Mouse (Mus musculus) CH12.LX (cell line): ENCODE results near the gene Iqch. TPM values are rescaled to one million over a fixed set of nuclear protein-coding genes. Genes with fewer than 3 reads are reported as not detected.

ENCODE experiments used
- DNase-seq: peaks from one replicate; pipeline ENCODE4 v3.0.0-alpha.2; 2013; ENCODE audit errors: extremely low read depth
- H3K27ac ChIP-seq: 2 replicates; pipeline ENCODE4 v1.5.1; 2012; ENCODE audit warnings: low read depth, mild to moderate bottlenecking, control low read depth, moderate library complexity; ENCODE audit not compliant: insufficient read depth
- H3K27me3 ChIP-seq: replicated peaks from 2 replicates; pipeline ENCODE3; 2012; ENCODE audit warnings: inconsistent platforms
- H3K36me3 ChIP-seq, 2 experiments: replicated peaks in 1 of 2; 2 replicates each; pipeline versions ENCODE3 to v1.6.1; 2012; ENCODE audit warnings: inconsistent platforms in 1 of 2, low read length in 1 of 2, mild to moderate bottlenecking in 1 of 2, mixed read lengths in 1 of 2, moderate library complexity in 1 of 2; ENCODE audit not compliant: control insufficient read depth in 1 of 2, insufficient read depth in 1 of 2
- H3K4me1 ChIP-seq, 2 experiments: 2 replicates each; pipeline ENCODE4 v1.6.1; 2012; ENCODE audit warnings: inconsistent platforms in 1 of 2, moderate library complexity in 1 of 2; ENCODE audit not compliant: insufficient read depth in 2 of 2, control insufficient read depth in 1 of 2
- H3K4me2 ChIP-seq: 2 replicates; pipeline ENCODE4 v1.6.1; 2012; ENCODE audit warnings: low read depth, mild to moderate bottlenecking, control low read depth; ENCODE audit not compliant: poor library complexity, insufficient read depth, severe bottlenecking
- H3K4me3 ChIP-seq, 3 experiments: fragments of 150-350 bp in 1 of 3; sonication (generic) in 1 of 3; replicated peaks in 1 of 3; 2 replicates each; pipeline versions ENCODE3 to v1.5.1; 2011 to 2012; ENCODE audit warnings: low read depth in 2 of 3, low read length in 2 of 3, mild to moderate bottlenecking in 2 of 3, moderate library complexity in 2 of 3, control low read depth in 1 of 3, improper control_type of control experiment in 1 of 3, inconsistent platforms in 1 of 3, mixed read lengths in 1 of 3; ENCODE audit not compliant: poor library complexity in 1 of 3
- H3K79me2 ChIP-seq: replicated peaks from 2 replicates; pipeline ENCODE4 v1.6.1; 2012; ENCODE audit warnings: mild to moderate bottlenecking, moderate library complexity; ENCODE audit not compliant: control insufficient read depth, poor library complexity, insufficient read depth, severe bottlenecking; ENCODE audit errors: extremely low read depth
- H3K9ac ChIP-seq: 2 replicates; pipeline ENCODE4 v1.6.1; 2012; ENCODE audit warnings: low read depth, mild to moderate bottlenecking, control low read depth, moderate library complexity; ENCODE audit not compliant: insufficient read depth
- H3K9me3 ChIP-seq: replicated peaks from 2 replicates; pipeline ENCODE3; 2012; ENCODE audit warnings: low read length, inconsistent platforms, mixed read lengths
- BHLHE40 ChIP-seq: IDR thresholded peaks from 2 replicates; pipeline ENCODE4 v1.6.1; 2011; ENCODE audit warnings: mild to moderate bottlenecking, low read depth, low read length, improper control_type of control experiment
- ELF1 ChIP-seq: IDR thresholded peaks from 2 replicates; pipeline ENCODE4 v1.6.1; 2014; ENCODE audit warnings: low read depth, mild to moderate bottlenecking, inconsistent platforms, low read length, improper control_type of control experiment
- ETS1 ChIP-seq: conservative IDR thresholded peaks from 2 replicates; pipeline ENCODE4 v1.6.1; 2012; ENCODE audit warnings: low read depth, mild to moderate bottlenecking, inconsistent platforms, low read length, improper control_type of control experiment, moderate library complexity
- GABPA ChIP-seq: IDR thresholded peaks from 2 replicates; pipeline ENCODE4 v1.6.1; 2012; ENCODE audit warnings: low read depth, low read length, improper control_type of control experiment, inconsistent platforms; ENCODE audit not compliant: insufficient replicate concordance
- HCFC1 ChIP-seq: IDR thresholded peaks from 2 replicates; pipeline ENCODE4 v1.6.1; 2012; ENCODE audit warnings: low read depth, mild to moderate bottlenecking, inconsistent platforms, low read length, improper control_type of control experiment
- JUN ChIP-seq: IDR thresholded peaks from 2 replicates; pipeline ENCODE4 v1.6.1; 2011; ENCODE audit warnings: low read depth, mild to moderate bottlenecking, low read length, improper control_type of control experiment, moderate library complexity; ENCODE audit not compliant: insufficient read depth
- MAFK ChIP-seq: IDR thresholded peaks from 2 replicates; pipeline ENCODE4 v1.6.1; 2011; ENCODE audit warnings: low read length, improper control_type of control experiment; ENCODE audit not compliant: insufficient replicate concordance
- MAX ChIP-seq: IDR thresholded peaks from 2 replicates; pipeline ENCODE4 v1.6.1; 2011; ENCODE audit warnings: low read length, improper control_type of control experiment
- MAZ ChIP-seq: IDR thresholded peaks from 2 replicates; pipeline ENCODE4 v1.6.1; 2012; ENCODE audit warnings: low read depth, mild to moderate bottlenecking, inconsistent platforms, low read length, improper control_type of control experiment, moderate library complexity
- MEF2A ChIP-seq: IDR thresholded peaks from 2 replicates; pipeline ENCODE4 v1.6.1; 2014; ENCODE audit warnings: low read depth, mild to moderate bottlenecking, inconsistent platforms, low read length, improper control_type of control experiment, borderline replicate concordance
- MXI1 ChIP-seq: IDR thresholded peaks from 2 replicates; pipeline ENCODE4 v1.6.1; 2011; ENCODE audit warnings: mild to moderate bottlenecking, low read depth, low read length, improper control_type of control experiment
- MYC ChIP-seq: IDR thresholded peaks from 2 replicates; pipeline ENCODE4 v1.6.1; 2011; ENCODE audit warnings: low read depth, mild to moderate bottlenecking, improper control_type of control experiment, low read length
- NELFE ChIP-seq: IDR thresholded peaks from 2 replicates; pipeline ENCODE4 v1.6.1; 2011; ENCODE audit warnings: low read depth, low read length, improper control_type of control experiment
- PAX5 ChIP-seq: IDR thresholded peaks from 2 replicates; pipeline ENCODE4 v1.6.1; 2012; ENCODE audit warnings: low read length, inconsistent platforms, mixed read lengths
- POLR2AphosphoS2 ChIP-seq: IDR thresholded peaks from 2 replicates; pipeline ENCODE4 v1.6.1; 2011; ENCODE audit warnings: low read depth, low read length, improper control_type of control experiment
- RAD21 ChIP-seq: IDR thresholded peaks from 2 replicates; pipeline ENCODE4 v1.6.1; 2011; ENCODE audit warnings: low read depth, mild to moderate bottlenecking, low read length, improper control_type of control experiment, moderate library complexity
- RCOR1 ChIP-seq: conservative IDR thresholded peaks from 2 replicates; pipeline ENCODE4 v1.6.1; 2012; ENCODE audit warnings: low read depth, mild to moderate bottlenecking, inconsistent platforms, low read length, improper control_type of control experiment
- SIN3A ChIP-seq: IDR thresholded peaks from 2 replicates; pipeline ENCODE4 v1.6.1; 2012; ENCODE audit warnings: low read length, improper control_type of control experiment, inconsistent platforms
- UBTF ChIP-seq: IDR thresholded peaks from 2 replicates; pipeline ENCODE4 v1.6.1; 2012; ENCODE audit warnings: low read depth, mild to moderate bottlenecking, inconsistent platforms, low read length, improper control_type of control experiment, moderate library complexity
- USF1 ChIP-seq: IDR thresholded peaks from 2 replicates; pipeline ENCODE4 v1.6.1; 2014; ENCODE audit warnings: low read depth, mild to moderate bottlenecking, inconsistent platforms, low read length, improper control_type of control experiment
- USF2 ChIP-seq: conservative IDR thresholded peaks from 2 replicates; pipeline ENCODE4 v1.6.1; 2011; ENCODE audit warnings: low read depth, low read length, improper control_type of control experiment
- ZC3H11A ChIP-seq: IDR thresholded peaks from 2 replicates; pipeline ENCODE4 v1.6.1; 2012; ENCODE audit warnings: low read depth, mild to moderate bottlenecking, inconsistent platforms, low read length, improper control_type of control experiment
- ZKSCAN1 ChIP-seq: IDR thresholded peaks from 2 replicates; pipeline ENCODE4 v1.6.1; 2012; ENCODE audit warnings: low read depth, inconsistent platforms, low read length, improper control_type of control experiment, borderline replicate concordance
- ZNF384 ChIP-seq: IDR thresholded peaks from 2 replicates; pipeline ENCODE4 v1.6.1; 2012; ENCODE audit warnings: low read depth, low read length, improper control_type of control experiment, inconsistent platforms
- dilution Hi-C: fragments of 300-500 bp; cut with MboI; formaldehyde crosslinking; loops from 2 replicates; pipeline ENCODE4 v1.14.3; 2020; ENCODE audit warnings: low sequenced_read_pairs; ENCODE audit not compliant: extremely low pct_unique_long_range_greater_than_20kb, extremely low pct_ligation_motif_present
- in situ Hi-C: fragments of 300-500 bp; cut with MboI; formaldehyde crosslinking; loops from 3 replicates; pipeline ENCODE4 v1.14.3; 2019; ENCODE audit warnings: low sequenced_read_pairs, low pct_ligation_motif_present, low pct_unique_long_range_greater_than_20kb, mixed read lengths
- polyA plus RNA-seq: library from polyadenylated mRNA; unstranded; fragments of >175 nt; gene quantifications from 2 replicates; pipeline ENCODE4 v1.2.1, GENCODE M21; 2012; ENCODE audit warnings: low read depth; ENCODE audit not compliant: insufficient read length
- total RNA-seq, 2 experiments: library from RNA; depleted of rRNA; stranded (reverse); fragments of 300-350 nt in 1 of 2; fragments of >200 nt in 1 of 2; gene quantifications; 2 replicates each; pipeline ENCODE4 v1.2.3; 2012 to 2014

Gene Iqch
- total and polyA plus RNA-seq, 3 experiments, result 0.04 to 0.21 (median 0.15) TPM

DNA sequence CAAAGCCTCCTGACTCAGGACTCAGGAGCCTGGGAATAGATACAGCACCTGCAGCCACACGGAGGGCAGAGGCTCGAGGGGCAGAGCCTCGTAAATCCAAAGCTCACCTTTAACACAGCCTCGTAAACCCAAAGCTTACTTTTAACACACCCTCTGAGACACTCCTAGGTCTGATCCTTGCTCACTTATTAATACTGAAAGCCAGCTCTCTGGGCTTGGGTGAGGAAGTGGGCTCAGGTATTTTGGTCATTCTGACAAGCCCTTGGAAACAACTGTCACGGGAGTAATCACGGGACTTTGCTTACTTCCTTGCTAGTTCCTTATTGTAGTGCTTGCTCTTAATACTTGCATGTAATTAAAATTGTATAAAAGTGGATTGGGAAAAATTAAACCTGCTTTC is 13.1 kb downstream of the Iqch start:
- Histone ChIP-seq H3K4me1 (peaks cover 12 to 44% of the 10 kb centered on the region in 2 experiments), H3K36me3 (no peaks in the 10 kb centered on the region), H3K4me3 (no peak overlapping the region), H3K4me2 (no peak overlapping the region), H3K27ac (no peak overlapping the region), H3K79me2 (no peaks in the 10 kb centered on the region), H3K9me3 (no peaks in the 10 kb centered on the region), H3K27me3 (no peaks in the 10 kb centered on the region), H3K9ac (no peak overlapping the region)
- dilution Hi-C loops (no loop called here), in situ Hi-C loops (no loop called here)
- TF ChIP-seq JUN, result no peak
- TF ChIP-seq MXI1, result no peak
- TF ChIP-seq BHLHE40, result peak; percentile 91
- DNase-seq, result peak; percentile 57

DNA sequence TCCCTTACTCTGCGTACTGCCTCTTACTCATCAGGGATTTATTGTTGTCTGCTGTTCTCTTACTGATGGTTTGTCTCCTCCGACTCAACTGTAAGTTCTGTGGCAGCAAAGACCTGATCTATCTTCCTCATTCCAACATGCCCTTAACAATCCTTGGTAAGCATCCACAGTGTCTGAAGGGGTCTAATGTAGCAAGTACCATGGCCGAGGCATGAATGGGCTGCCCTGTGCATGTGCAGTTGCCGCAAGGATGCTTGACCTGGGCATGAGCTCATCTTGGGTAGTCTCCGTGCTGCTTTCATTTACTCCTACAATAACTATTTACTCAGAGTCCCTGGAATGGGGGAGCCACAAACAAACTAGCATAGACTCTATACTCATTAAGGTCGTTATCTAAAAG is 17.0 kb downstream of the Iqch start:
- H3K27ac ChIP-seq, result no peak overlapping the region
- no peaks in the 10 kb centered on the region for H3K27me3 ChIP-seq
- in situ Hi-C loops, result no loop called here
- no peak overlapping the region for H3K9ac ChIP-seq
- dilution Hi-C loops, result no loop called here
- H3K79me2 ChIP-seq, result no peaks in the 10 kb centered on the region
- peaks cover 0 to 20% of the 10 kb centered on the region in 2 experiments; a peak in 2 of 4 replicates for H3K4me1 ChIP-seq
- no peak for DNase-seq
- no peak for TF ChIP-seq ELF1
- TF ChIP-seq MAFK, result no peak
- no peak for TF ChIP-seq ZNF384
- TF ChIP-seq MAZ, result no peak
- no peak for TF ChIP-seq UBTF
- TF ChIP-seq ETS1, result no peak
- no peak for TF ChIP-seq SIN3A
- TF ChIP-seq MEF2A, result no peak
- no peak overlapping the region for H3K4me2 ChIP-seq
- no peaks in the 10 kb centered on the region for H3K9me3 ChIP-seq
- no peak overlapping the region for H3K4me3 ChIP-seq
- H3K36me3 ChIP-seq, result no peaks in the 10 kb centered on the region

DNA sequence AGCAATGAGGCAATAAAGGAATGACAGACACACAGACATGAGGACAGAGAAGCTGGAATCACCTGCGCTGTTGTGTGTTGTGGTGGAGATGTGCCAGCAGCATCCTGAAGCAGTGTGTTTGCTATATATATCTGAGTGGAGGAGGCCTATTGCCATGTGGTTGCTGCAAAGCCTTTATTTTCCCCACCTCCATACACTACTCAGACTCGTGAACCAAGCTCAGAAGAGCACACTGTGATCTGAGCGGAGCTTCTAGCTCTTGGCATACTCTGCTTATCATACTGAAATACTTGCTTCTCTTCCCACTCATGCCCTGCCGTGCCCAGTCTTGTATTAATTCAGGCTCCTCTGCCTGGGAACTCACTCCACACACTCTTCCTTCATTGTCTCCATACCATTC is 20.5 kb downstream of the Iqch start:
- no peak for TF ChIP-seq MYC
- TF ChIP-seq MEF2A, result no peak
- TF ChIP-seq USF2, result no peak
- no peak for TF ChIP-seq MAZ
- no peak for TF ChIP-seq RAD21
- no peak for TF ChIP-seq ZC3H11A
- TF ChIP-seq PAX5, result no peak
- TF ChIP-seq USF1, result no peak
- TF ChIP-seq MAX, result no peak
- TF ChIP-seq GABPA, result no peak
- TF ChIP-seq NELFE, result no peak
- no peak for TF ChIP-seq HCFC1
- TF ChIP-seq UBTF, result no peak
- TF ChIP-seq ETS1, result no peak
- TF ChIP-seq RCOR1, result no peak
- TF ChIP-seq ELF1, result no peak
- TF ChIP-seq ZKSCAN1, result no peak
- TF ChIP-seq POLR2AphosphoS2, result no peak
- Histone ChIP-seq H3K79me2 (no peaks in the 10 kb centered on the region), H3K9ac (no peak overlapping the region), H3K4me2 (no peak overlapping the region), H3K4me3 (no peak overlapping the region), H3K27ac (no peak overlapping the region), H3K9me3 (no peaks in the 10 kb centered on the region), H3K27me3 (no peaks in the 10 kb centered on the region), H3K4me1 (no peaks in the 10 kb centered on the region), H3K36me3 (no peaks in the 10 kb centered on the region)
- dilution Hi-C loops, result no loop called here
- no peak for DNase-seq
- in situ Hi-C loops, result no loop called here
